Mouse (Mus musculus) erythroid progenitor cell, adult 5-6 weeks (primary cell): ENCODE measurements at regions not wholly inside any gene's neighbourhood (a gene's known extent, or its start where the extent isn't known, plus 50 kb on each side); places are given as distances from the start of the nearest gene placed in this dataset.

Source experiments
- ATAC-seq: replicated peaks from 2 replicates; pipeline ENCODE4 v1.8.0; 2016; ENCODE audit warnings: moderate number of reproducible peaks, mild to moderate bottlenecking, moderate TSS enrichment, inconsistent platforms; ENCODE audit not compliant: poor library complexity, low FRiP score, severe bottlenecking

DNA sequence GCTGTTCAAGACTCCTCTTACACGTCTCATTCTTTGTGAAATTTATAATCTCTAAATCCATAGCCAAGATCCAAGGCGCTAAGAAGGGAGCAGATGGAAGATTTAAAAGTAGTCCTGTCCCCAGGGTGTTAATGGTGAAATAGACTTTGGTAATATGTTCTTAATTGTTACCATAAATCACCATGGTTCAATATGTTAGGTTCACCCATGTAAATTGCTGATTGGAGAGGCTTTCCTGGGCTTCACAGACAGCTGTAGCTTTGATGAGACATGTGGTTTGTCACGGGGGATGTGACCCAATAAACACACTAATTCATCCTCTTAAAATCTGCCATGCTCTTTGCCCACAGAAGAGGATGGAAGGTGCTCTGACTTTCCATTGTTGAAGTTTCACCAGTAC is 338.7 kb downstream of the Nucb2 start:
- no peak for ATAC-seq

DNA sequence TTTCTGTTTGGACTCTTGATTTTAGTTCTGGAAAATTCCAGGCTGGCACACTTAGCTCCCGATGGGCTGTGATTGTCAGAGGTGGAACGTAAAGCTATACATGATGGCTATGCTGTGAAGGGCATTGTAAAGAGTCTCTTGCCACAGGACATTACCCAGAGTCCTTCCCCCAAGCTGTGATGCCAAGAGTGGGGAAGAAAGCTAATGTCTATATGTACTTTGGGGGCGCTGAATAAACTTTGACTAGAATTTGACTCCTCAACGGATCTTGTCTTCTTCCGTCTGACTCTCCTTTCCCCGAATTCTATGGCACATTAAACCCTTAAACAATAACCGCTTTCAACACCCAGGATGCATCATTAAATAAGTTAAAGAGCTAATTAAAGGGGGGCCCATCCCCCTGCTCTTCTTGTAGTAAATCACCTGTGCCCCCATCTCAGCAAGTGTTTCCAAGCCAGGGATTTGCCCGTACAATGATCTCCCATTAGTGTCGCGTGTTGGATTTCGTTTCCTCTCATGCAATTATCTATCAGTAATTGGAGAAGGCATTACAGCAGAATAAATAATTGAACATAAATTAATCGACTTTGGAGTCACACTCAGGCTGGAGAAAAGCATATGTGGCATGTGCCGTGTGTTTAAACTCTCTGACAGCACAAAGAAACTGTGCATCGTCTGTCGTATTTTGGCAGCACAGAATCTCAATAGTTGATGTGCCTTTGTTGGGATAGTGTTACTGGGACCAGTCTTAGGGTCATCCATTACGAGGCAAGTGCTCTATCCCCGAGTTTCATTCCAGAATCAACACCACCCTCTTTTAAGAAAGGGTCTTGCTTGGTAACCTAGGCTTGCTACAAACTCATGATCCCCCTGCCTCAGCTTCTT is 343.9 kb downstream of the Nucb2 start:
- ATAC-seq: no peak

- no peak for ATAC-seq
Measured at GRCm38 (mm10) chr7:116853351-116853750, 349.2 kb downstream of the Nucb2 start.

GRCm38 (mm10) chr7:116857141-116857540 is 353.0 kb downstream of the Nucb2 start:
- no peak for ATAC-seq

DNA sequence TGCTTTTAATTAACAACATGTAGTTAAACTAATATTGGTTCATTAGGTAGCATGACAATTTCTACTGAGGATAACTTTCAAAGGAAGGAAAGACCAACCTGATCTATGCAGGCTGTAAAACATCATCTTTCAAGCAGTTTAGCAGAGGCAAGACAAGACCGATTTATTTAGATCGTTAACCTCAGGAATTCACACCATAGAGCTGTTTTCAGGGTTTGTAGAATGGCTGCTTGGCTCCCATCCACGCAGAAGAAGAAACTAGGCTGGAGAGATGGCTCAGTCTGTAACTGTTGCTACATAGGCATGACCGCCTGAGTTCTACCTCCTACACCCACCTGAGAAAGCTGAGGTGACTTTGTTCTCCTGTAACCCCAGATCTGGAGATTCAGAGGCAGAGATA is 353.6 kb downstream of the Nucb2 start:
- no peak for ATAC-seq

GRCm38 (mm10) chr7:116882268-116882964 is 378.2 kb downstream of the Nucb2 start:
- ATAC-seq: no peak

GRCm38 (mm10) chr7:116893846-116894245 is 389.7 kb downstream of the Nucb2 start:
- ATAC-seq: no peak

- no peak for ATAC-seq
Measured at GRCm38 (mm10) chr7:116915797-116916196, 411.6 kb downstream of the Nucb2 start.

DNA sequence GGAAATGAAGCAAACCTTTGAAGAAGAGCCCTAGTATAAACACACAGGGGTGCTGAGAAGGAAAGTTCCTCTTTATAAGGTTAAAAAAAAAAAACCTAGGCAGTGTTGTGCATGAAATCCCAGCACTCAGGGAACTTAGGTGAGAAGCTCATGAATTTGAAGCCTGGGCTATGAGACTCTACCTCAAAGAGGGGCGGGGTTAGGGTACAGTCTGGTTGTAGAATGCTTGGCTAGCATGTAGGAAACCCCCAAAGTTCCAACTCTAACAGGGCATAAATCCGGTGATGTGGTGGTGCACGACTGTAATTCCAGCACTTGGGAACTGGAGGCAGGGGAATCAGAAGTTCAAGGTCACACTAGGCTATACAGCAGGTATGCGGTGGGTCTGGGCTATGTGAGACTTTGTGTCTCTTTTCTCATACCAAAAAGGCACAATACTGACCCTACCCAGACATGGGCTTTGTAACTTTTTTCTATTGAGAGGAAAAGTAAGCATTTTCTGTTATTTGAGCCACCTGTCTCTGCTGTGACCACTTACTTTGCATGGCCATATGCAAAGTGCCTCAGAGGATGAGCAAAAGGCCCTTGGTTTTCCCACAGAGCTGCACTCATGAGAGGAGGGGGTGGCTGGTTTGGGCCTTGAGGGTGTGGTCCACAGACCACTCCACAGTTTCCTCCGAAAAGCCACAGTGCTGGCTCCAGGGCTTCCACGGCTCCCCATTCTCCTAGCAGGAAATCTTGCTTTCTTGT is 413.9 kb downstream of the Nucb2 start:
- no peak for ATAC-seq

GRCm38 (mm10) chr7:116946448-116946847 is 434.3 kb upstream of the Xylt1 start:
- ATAC-seq: no peak

- ATAC-seq: no peak
Measured at GRCm38 (mm10) chr7:116959196-116959895, 421.4 kb upstream of the Xylt1 start.

DNA sequence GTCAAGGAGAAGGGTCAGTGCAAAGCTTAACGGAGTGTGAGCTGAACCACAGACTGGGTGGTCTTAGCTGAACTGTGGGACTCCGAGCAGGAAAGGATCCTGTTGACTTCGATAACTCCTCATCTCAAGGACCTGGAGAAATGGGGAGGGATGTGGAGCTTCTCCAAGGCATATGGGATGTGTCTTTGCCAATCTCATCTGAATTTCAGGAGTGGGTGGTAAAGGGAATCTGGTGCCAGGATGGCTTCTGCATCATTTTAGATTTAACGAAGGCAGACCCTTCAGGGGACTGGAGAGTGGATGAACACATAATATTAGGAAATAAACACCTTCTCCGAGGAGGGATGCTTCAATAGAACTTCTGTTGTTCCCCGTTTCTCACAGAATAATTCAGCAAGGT is 416.9 kb upstream of the Xylt1 start:
- ATAC-seq: no peak

DNA sequence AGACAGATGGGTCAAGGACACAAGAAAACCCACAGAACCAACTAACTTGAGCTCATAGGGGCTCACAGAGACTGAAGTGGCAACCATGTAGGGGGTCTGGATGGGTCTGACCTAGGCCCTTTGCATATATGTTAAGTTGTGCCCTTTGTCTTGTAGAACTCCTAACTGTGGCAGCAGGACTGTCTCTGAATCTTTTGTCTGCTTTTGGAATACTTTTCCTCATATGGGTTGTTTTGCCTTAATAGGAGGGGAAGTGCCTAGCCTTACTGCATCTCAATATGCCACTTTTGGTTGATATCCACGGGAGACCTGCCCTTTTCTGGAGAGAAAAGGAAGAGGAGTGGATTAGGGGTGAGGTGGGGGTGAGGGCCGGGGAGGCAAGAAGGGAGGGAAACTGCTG is 389.4 kb upstream of the Xylt1 start:
- ATAC-seq: no peak

DNA sequence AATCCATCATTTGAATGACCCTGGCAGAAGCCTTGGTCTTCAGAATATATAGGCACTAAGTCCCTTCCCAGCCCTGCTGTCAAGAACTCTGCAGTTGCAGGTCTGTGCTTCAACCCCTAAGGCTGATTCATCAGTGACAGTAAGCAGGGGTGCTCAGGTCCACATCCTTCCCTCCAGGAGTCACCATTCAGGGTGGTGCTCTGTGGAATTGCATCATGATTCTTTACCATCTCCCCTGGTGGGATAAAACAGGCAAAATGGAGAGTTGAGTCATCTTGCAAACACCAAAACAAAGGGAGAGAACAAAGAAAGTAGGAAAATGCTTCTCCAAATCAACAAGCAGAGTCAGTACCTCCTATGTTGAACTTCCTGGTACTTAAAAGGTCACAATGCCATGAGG is 388.6 kb upstream of the Xylt1 start:
- no peak for ATAC-seq

- no peak for ATAC-seq
Measured at GRCm38 (mm10) chr7:116995770-116996169, 385.0 kb upstream of the Xylt1 start.

DNA sequence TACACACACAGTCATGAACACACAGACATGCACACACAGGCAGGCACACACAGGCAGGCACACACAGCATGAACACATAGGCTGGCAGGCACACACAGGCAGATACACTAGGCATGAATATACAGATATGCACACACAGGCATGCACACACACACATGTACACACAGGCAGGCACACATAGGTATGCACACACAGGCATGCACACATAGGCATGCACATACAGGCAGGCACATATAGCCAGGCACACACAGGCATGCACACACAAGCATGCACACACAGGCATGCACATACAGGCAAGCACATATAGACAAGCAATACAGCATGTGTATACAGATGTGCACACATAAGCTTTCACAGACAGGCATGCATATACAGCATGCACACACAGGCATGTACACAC is 377.6 kb upstream of the Xylt1 start:
- no peak for ATAC-seq

DNA sequence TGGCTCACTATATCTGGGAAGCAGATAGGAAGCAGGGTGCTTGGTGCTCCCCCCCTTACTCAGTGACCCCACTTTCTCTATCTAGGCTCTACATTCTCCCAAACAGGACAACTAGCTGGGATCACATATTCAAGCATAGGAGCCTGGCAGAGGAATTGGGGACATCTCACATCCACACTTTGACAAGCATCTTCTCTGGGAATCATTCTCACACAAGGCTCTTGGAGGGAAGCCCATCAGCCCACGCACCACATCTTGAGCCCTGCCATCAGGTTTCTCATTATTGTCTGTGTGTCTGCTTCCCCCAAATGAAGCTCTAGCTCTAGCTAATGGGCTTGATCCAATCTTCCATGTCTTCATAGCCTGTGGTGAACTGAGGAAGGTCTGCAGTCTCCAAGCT is 362.4 kb upstream of the Xylt1 start:
- no peak for ATAC-seq

DNA sequence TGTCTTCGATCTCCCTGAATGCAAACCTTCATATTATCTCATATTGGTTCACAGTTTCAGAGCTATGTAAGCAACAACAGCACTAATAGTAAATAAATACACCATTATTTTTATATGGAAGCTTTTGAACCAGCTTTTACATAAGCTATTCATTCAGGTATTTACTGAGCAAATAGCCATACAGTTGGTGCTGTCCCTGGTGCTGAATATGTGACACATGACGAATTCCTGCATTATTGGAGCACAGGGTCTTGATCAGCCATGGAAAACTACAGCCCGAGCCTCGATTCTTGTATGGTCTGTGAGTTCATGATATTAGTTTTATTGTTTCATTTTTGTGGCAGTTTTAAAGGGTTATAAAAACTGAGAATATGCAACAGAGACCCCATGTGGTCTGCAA is 359.1 kb upstream of the Xylt1 start:
- no peak for ATAC-seq

DNA sequence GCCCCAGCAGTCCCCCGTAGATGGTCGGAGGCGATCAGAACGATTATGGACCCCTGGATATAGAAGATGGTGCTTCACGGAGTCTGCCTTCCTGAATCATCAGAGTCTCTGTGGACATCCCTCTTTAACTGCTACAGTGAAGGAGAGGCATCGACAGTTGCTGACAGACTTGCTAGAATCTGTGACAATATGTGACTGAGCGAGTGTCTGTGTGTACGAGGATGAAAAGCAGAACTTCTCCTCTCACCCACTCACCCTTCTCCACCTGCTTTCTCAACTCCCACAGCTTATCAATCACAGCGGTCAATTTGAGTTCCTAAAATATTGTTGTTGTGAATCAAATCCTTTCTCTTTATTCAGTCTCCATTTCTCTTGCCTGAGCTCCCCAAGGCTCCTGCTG is 335.9 kb upstream of the Xylt1 start:
- no peak for ATAC-seq

DNA sequence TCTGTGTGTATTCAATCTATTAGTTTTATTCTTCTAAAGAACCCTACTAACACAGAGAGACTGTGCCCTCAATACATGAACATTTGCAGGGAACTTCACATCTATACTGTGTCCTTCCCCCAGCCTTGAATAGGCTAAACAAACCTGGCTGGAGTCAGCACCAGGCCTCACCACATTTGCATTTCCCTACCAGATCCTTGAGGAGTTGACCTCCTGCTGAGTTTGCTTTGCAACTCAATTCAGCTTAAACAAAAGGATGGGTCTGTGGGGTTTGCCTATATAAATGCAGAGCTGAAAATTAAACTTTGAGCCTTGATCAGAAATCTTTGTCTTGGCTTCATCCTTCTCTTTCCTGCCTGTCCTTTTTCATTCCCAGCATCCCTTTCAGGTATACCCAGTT is 331.5 kb upstream of the Xylt1 start:
- ATAC-seq: no peak
